Mouse (Mus musculus) erythroblast, embryonic 14.5 days (primary cell): Measurements from ENCODE around the gene Afmid.
"Not testable (repeated sequence)": the region's sequence is repeated elsewhere in the genome, so short reads cannot be mapped to it uniquely, and the experiment has no call there.

ENCODE experiments used
- GATA1 ChIP-seq: IDR thresholded peaks from 2 replicates; pipeline ENCODE4 v1.6.1; 2012; ENCODE audit warnings: low read length, inconsistent platforms, mixed read lengths
- TAL1 ChIP-seq: IDR thresholded peaks from 3 replicates; pipeline ENCODE4 v1.6.1; 2012; ENCODE audit warnings: low read length, inconsistent platforms, mixed read lengths

DNA sequence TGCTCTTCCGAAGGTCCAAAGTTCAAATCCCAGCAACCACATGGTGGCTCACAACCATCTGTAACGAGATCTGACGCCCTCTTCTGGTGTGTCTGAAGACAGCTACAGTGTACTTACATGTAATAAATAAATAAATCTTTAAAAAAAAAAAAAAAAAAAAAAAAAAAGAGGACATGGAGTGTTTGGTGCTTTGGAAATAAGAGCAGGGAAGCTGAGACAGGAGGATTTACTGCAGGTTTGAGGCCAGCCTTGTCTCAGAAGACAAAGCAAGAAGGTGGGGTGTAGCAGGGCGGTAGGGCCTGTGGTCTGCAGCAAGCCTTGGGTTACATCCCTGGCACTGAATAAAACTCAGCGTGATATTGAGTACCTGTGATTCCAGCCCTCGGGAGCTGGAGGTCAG, 7.8 kb downstream of the Afmid start:
- not testable (repeated sequence) for TF ChIP-seq GATA1, TAL1
